Comparison of ENCODE assay signal across 9 mouse cellular contexts in genomic region chr14:25108701-25109290, GRCm38 (mm10).
DNase-seq lines count a peak whose midpoint lies in the region; ATAC-seq and TF ChIP-seq lines count a peak whose summit lies in the region.
"Had no signal": no experiment of that assay in that cellular context is flagged by ENCODE, and none has a peak within 500 bp of the region (broad histone marks: within the 10 kb centered on the region; RNA-seq: fewer than 3 reads in every experiment).

No protein-coding gene starts in this region.

- H3K4me3 ChIP-seq in hindbrain, embryonic 12.5 days = no peak overlapping the region
- H3K4me3 ChIP-seq in limb, embryonic 10.5 days = peak overlapping the region; percentile 37
- no peak overlapping the region for H3K4me3 ChIP-seq in midbrain, postnatal 0 days (ENCODE audit: low read depth, low read length)
- H3K4me3 ChIP-seq: left cerebral cortex, adult 2 months had no signal

- H3K27me3 ChIP-seq in hindbrain, embryonic 12.5 days = no peaks in the 10 kb centered on the region
- no peaks in the 10 kb centered on the region for H3K27me3 ChIP-seq in limb, embryonic 10.5 days (ENCODE audit: low read depth, poor library complexity, severe bottlenecking)
- H3K27me3 ChIP-seq in midbrain, postnatal 0 days (ENCODE audit: insufficient read depth, low read length) = no peaks in the 10 kb centered on the region

- peak; percentile 97 for ATAC-seq in hindbrain, embryonic 12.5 days (ENCODE audit: low FRiP score)
- peak; percentile 88 for ATAC-seq in midbrain, postnatal 0 days (ENCODE audit: low FRiP score)

- H3K36me3 ChIP-seq in hindbrain, embryonic 12.5 days = no peaks in the 10 kb centered on the region
- no peaks in the 10 kb centered on the region for H3K36me3 ChIP-seq in limb, embryonic 10.5 days
- no peaks in the 10 kb centered on the region for H3K36me3 ChIP-seq in midbrain, postnatal 0 days (ENCODE audit: insufficient read depth, low read length)

- peak overlapping the region; percentile 44 for H3K4me2 ChIP-seq in hindbrain, embryonic 12.5 days (replicated peaks)
- H3K4me2 ChIP-seq in midbrain, postnatal 0 days (ENCODE audit: low read depth, low read length, poor library complexity, severe bottlenecking) = peak overlapping the region; percentile 13; the same call in 1 of the 2 replicates

- no peak for TF ChIP-seq CTCF in brain, embryonic 14.5 days (IDR thresholded peaks at IDR 0.05; ENCODE audit: borderline replicate concordance, extremely low read depth, insufficient read depth, insufficient read length)
- TF ChIP-seq CTCF in midbrain, postnatal 0 days (IDR thresholded peaks at IDR 0.05) = no peak

- TF ChIP-seq POLR2A in brain, embryonic 14.5 days (IDR thresholded peaks at IDR 0.05; ENCODE audit: borderline replicate concordance, extremely low read depth, insufficient read depth, insufficient read length, poor library complexity, severe bottlenecking) = peak; percentile 50; the same call in 1 of the 2 replicates

- H3K4me1 ChIP-seq in hindbrain, embryonic 12.5 days = peaks cover 43% of the 10 kb centered on the region
- peaks cover 66% of the 10 kb centered on the region for H3K4me1 ChIP-seq in limb, embryonic 10.5 days
- peaks cover 7% of the 10 kb centered on the region; the same call in 1 of the 2 replicates for H3K4me1 ChIP-seq in midbrain, postnatal 0 days (ENCODE audit: insufficient read depth, low read length)

- H3K27ac ChIP-seq in hindbrain, embryonic 12.5 days = peak overlapping the region; percentile 99
- H3K27ac ChIP-seq in limb, embryonic 10.5 days = peak overlapping the region; percentile 96
- H3K27ac ChIP-seq in midbrain, postnatal 0 days (ENCODE audit: low read depth, low read length) = peak overlapping the region; percentile 84
- H3K27ac ChIP-seq: left cerebral cortex, adult 2 months had no signal

- 3% methylated on average over 8 of the region's 8 CpGs for WGBS in hindbrain, embryonic 12.5 days
- 3% methylated on average over 8 of the region's 8 CpGs for WGBS in limb, embryonic 10.5 days
- 5% methylated on average over 8 of the region's 8 CpGs for WGBS in midbrain, postnatal 0 days

- H3K9me3 ChIP-seq in hindbrain, embryonic 12.5 days (replicated peaks) = no peaks in the 10 kb centered on the region
- no peaks in the 10 kb centered on the region for H3K9me3 ChIP-seq in limb, embryonic 10.5 days (replicated peaks)
- H3K9me3 ChIP-seq in midbrain, postnatal 0 days (ENCODE audit: low read length) = no peaks in the 10 kb centered on the region

- peak overlapping the region; percentile 65 for H3K9ac ChIP-seq in hindbrain, embryonic 12.5 days
- H3K9ac ChIP-seq in midbrain, postnatal 0 days (replicated peaks; ENCODE audit: low read length, poor library complexity, severe bottlenecking) = peak overlapping the region; percentile 50

- DNase-seq in layer of hippocampus, adult 11-12 months (ENCODE audit: low spot score) = peak; percentile 29
- no peak for DNase-seq in layer of hippocampus, adult 9-10 months (ENCODE audit: low spot score)
- peak; percentile 97 for DNase-seq in brain, embryonic 14.5 days (ENCODE audit: low read depth)
- DNase-seq in limb, embryonic 10.5 days (ENCODE audit: low spot score) = peak; percentile 87
- DNase-seq in midbrain, postnatal 0 days (ENCODE audit: low spot score) = peak; percentile 85
- no peak for DNase-seq in gastrocnemius, postnatal 10 days
- no peak for DNase-seq in urinary bladder, adult 18-20 months (ENCODE audit: low spot score in 2 of 2)

Comparison
In these comparisons a context has a peak if more than half of its experiments do, and no peak if none do; other contexts are left out.
1. DNase-seq: peak in layer of hippocampus, adult 11-12 months (single experiment), brain, embryonic 14.5 days (single experiment), limb, embryonic 10.5 days (single experiment) and midbrain, postnatal 0 days (single experiment); none in layer of hippocampus, adult 9-10 months (single experiment), gastrocnemius, postnatal 10 days (single experiment) and urinary bladder, adult 18-20 months (0 of 2).
2. Peak in every context shown above with its lines, with median percentiles within 50 percentile points of each other: H3K27ac ChIP-seq.